Mouse (Mus musculus) midbrain, postnatal 0 days (tissue): ENCODE measurements around the gene Smyd1. TPM values are rescaled to one million over a fixed set of nuclear protein-coding genes. Genes with fewer than 3 reads are reported as not detected.
"Not testable (repeated sequence)": the region's sequence is repeated elsewhere in the genome, so short reads cannot be mapped to it uniquely, and the experiment has no call there.

Experiments
- ATAC-seq: fragments of 200-750 bp; cut with Nextera tagmentation; 2 replicates; pipeline ENCODE4 v1.8.0; 2017; ENCODE audit warnings: moderate number of reproducible peaks, mild to moderate bottlenecking, moderate TSS enrichment, moderate library complexity; ENCODE audit not compliant: low FRiP score
- DNase-seq: peaks from one replicate; pipeline ENCODE4 v3.0.0-alpha.2; 2015; ENCODE audit warnings: low spot score
- H3K27ac ChIP-seq: fragments of 300-500 bp; sonication (generic); 2 replicates; pipeline ENCODE4 v1.5.1; 2014; ENCODE audit warnings: low read depth, mild to moderate bottlenecking, low read length, mixed read lengths
- H3K27me3 ChIP-seq: fragments of 300-500 bp; sonication (generic); 2 replicates; pipeline ENCODE4 v1.6.1; 2014; ENCODE audit warnings: low read length, control low read depth, mixed read lengths; ENCODE audit not compliant: insufficient read depth
- H3K36me3 ChIP-seq: fragments of 300-500 bp; sonication (generic); 2 replicates; pipeline ENCODE4 v1.6.1; 2014; ENCODE audit warnings: low read length, control low read depth, mixed read lengths; ENCODE audit not compliant: insufficient read depth
- H3K4me1 ChIP-seq: fragments of 300-500 bp; sonication (generic); 2 replicates; pipeline ENCODE4 v1.6.1; 2014; ENCODE audit warnings: mild to moderate bottlenecking, control low read depth, antibody characterized with exemption, low read length, mixed read lengths; ENCODE audit not compliant: insufficient read depth
- H3K4me2 ChIP-seq: fragments of 300-500 bp; sonication (generic); 2 replicates; pipeline ENCODE4 v1.6.1; 2014; ENCODE audit warnings: low read depth, mild to moderate bottlenecking, low read length, mixed read lengths; ENCODE audit not compliant: poor library complexity, severe bottlenecking
- H3K4me3 ChIP-seq: fragments of 300-500 bp; sonication (generic); 2 replicates; pipeline ENCODE4 v1.5.1; 2014; ENCODE audit warnings: low read depth, mild to moderate bottlenecking, low read length, moderate library complexity
- H3K9ac ChIP-seq: fragments of 300-500 bp; sonication (generic); replicated peaks from 2 replicates; pipeline ENCODE4 v1.6.1; 2014; ENCODE audit warnings: mild to moderate bottlenecking, low read length, moderate library complexity, mixed read lengths; ENCODE audit not compliant: poor library complexity, severe bottlenecking
- H3K9me3 ChIP-seq: fragments of 300-500 bp; sonication (generic); 2 replicates; pipeline ENCODE4 v1.6.1; 2016; ENCODE audit warnings: low read length, control low read depth
- CTCF ChIP-seq: IDR thresholded peaks from 2 replicates; pipeline ENCODE4 v1.5.1; 2016; ENCODE audit warnings: antibody characterized with exemption, mild to moderate bottlenecking
- WGBS: fragments of 180-500 bp; shearing (Covaris S2); extraction: QIAGEN DNeasy Blood & Tissue Kit; methylation state at CpG from one replicate; pipeline ENCODE4 v1.1.7; 2014; 5-methylcytosine and 5-hydroxymethylcytosine counted together
- polyA plus RNA-seq: library from polyadenylated mRNA; unstranded; fragments of >200 nt; fragmentation: Nextera tagmentation; extraction: Ambion mirVana; gene quantifications from 2 replicates; pipeline ENCODE4 v1.2.1, GENCODE M21; 2015
- total RNA-seq: library from RNA; depleted of rRNA; stranded (reverse); fragments of >200 nt; gene quantifications from 2 replicates; pipeline ENCODE4 v1.2.3, GENCODE M21; 2014

Gene Smyd1
- total and polyA plus RNA-seq, 2 experiments from 2014 or later = 0.30 to 1.3 TPM

DNA sequence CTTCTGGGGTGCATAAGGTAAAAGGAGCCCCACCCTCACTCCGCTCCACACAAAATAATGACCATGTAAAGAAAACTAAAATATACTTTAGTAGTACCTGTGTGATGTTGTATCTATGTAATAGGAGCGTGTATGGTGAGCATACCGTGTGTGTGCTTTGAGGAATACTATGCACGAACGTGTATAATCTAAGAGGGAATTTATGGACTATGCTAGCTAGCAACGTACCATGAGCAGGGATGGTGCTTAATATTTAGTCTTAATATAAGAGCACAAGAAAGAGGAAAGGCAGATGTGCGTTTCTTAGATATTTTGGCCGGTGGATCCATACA lies 51.0 kb downstream of the Smyd1 start:
- no peaks in the 10 kb centered on the region for H3K27me3 ChIP-seq
- TF ChIP-seq CTCF = no peak
- under 1% methylated on average over 8 of the region's 8 CpGs for WGBS
- peak overlapping the region; percentile 97 for H3K27ac ChIP-seq
- no peak for DNase-seq
- peak; percentile 53; the same call in 1 of the 2 replicates for ATAC-seq
- H3K4me3 ChIP-seq = peak overlapping the region; percentile 94
- 0 out of 2 replicates have a peak, but pooled peaks cover 8% of the 10 kb centered on the region for H3K4me1 ChIP-seq
- H3K9ac ChIP-seq = 0 out of 2 replicates have a peak overlapping the region, but pooled peaks have one; percentile 99
- H3K9me3 ChIP-seq = no peaks in the 10 kb centered on the region
- peak overlapping the region; percentile 74 for H3K4me2 ChIP-seq
- H3K36me3 ChIP-seq = no peaks in the 10 kb centered on the region

DNA sequence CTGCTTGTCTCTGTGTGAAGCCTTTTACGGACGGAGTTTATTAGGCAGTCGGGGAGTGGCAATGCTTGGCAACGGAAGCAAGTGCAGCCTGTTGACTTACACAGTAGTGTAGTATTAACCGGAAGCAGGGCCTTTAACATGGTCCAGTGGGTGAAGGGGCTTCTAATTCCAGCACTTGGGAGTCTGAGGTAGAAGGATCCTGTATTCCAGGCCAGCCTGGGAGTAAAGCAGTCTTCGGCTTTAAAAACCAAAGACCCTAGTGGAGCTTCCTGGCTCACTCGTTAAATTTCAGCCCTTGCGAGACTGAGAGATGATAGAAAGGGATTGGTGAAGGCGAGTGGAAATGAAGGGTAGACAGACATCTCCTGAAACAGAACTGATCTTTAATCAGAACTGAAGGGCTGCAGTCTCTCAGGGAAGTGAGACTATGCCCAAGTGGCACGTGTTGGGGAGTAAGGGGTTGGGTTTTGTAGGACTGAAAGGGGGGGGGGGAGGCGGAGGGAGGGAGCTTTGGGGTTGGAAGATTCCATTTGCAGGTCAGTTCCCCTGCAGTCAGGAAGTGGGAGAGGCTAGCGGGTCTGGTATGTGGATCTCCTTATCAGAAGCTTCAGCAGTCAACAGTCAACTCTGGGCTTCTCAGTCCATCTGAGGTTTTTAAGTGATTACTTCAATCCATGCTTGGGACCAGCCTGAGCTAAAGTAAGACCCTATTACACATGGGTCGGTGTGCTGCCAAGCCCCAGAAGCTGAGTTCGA lies 51.6 kb downstream of the Smyd1 start:
- Histone ChIP-seq H3K36me3 (no peaks in the 10 kb centered on the region), H3K27me3 (no peaks in the 10 kb centered on the region), H3K4me1 (0 out of 2 replicates have a peak, but pooled peaks cover 8% of the 10 kb centered on the region), H3K4me3 (peak overlapping the region; percentile 94), H3K4me2 (peak overlapping the region; percentile 74), H3K9me3 (no peaks in the 10 kb centered on the region), H3K9ac (0 out of 2 replicates have a peak overlapping the region, but pooled peaks have one; percentile 99), H3K27ac (peak overlapping the region; percentile 97)
- no peak; the same call in 1 of the 2 replicates for TF ChIP-seq CTCF
- WGBS = 27% methylated on average over 14 of the region's 14 CpGs
- ATAC-seq = peak; percentile 47
- peak; percentile 66 for DNase-seq

DNA sequence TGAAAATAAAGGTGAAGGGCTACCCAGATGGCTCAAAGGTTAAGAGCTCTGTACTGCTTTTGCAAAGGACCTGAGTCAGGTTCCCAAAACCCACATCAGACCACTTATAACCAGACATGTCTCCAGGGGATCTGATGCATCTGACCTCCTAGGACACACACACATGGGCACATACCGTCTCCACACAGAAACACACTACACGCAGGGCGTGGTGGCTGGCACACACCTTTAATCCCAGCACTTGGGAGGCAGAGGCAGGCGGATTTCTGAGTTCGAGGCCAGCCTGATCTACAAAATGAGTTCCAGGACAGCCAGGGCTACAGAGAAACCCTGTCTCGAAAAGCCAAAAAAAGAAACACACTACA lies 52.4 kb downstream of the Smyd1 start:
- H3K27ac ChIP-seq = not testable (repeated sequence)

DNA sequence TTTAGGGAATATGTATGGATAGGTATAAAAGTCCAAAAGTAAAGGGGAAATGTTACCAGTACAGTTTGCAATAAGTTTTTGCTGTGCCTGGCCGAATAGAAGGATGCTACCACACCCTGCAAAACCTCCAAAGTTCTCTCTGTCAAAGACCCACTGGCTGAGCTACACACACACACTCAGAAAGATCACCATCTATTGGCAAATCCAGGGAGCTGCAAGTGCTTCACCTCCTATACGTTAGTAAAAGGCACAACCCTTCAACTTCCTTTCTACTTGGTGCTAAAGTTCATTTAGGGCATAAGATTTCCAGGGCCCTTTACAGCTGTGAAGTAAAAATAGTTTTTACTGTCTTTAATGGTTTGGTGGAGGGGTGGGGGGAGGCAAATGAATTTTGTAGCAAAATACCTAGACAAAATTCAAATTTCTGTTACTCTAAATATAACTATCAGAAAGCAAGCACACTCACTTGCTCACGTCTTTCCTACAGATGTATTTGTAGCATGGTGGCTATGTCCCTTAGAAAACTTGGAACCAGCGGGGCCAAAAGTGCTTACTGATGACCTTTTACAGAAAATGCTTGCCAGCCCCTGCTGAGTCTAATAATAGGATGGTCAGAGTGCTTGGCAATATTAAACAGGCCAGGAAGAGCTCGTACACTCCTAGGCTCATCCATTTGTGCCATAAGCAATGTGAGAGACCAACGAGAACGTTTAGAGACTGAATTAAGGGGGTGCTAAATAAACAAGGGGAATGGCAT lies 52.9 kb downstream of the Smyd1 start:
- Histone ChIP-seq H3K27me3 (no peaks in the 10 kb centered on the region), H3K9me3 (no peaks in the 10 kb centered on the region), H3K4me3 (no peak overlapping the region), H3K36me3 (no peaks in the 10 kb centered on the region), H3K4me2 (no peak overlapping the region), H3K27ac (no peak overlapping the region), H3K9ac (no peak overlapping the region), H3K4me1 (0 out of 2 replicates have a peak, but pooled peaks cover 8% of the 10 kb centered on the region)
- no peak for ATAC-seq
- WGBS = 66% methylated on average over 7 of the region's 7 CpGs
- TF ChIP-seq CTCF = peak; percentile 61
- DNase-seq = peak; percentile 40

More for the DNA sequence above, 52.4 kb downstream of the Smyd1 start:
- 96% methylated on average over 6 of the region's 6 CpGs for WGBS
- not testable (repeated sequence) for H3K9ac ChIP-seq, H3K4me1 ChIP-seq, H3K9me3 ChIP-seq, H3K27me3 ChIP-seq, H3K36me3 ChIP-seq, DNase-seq, ATAC-seq, H3K4me3 ChIP-seq, H3K4me2 ChIP-seq

DNA sequence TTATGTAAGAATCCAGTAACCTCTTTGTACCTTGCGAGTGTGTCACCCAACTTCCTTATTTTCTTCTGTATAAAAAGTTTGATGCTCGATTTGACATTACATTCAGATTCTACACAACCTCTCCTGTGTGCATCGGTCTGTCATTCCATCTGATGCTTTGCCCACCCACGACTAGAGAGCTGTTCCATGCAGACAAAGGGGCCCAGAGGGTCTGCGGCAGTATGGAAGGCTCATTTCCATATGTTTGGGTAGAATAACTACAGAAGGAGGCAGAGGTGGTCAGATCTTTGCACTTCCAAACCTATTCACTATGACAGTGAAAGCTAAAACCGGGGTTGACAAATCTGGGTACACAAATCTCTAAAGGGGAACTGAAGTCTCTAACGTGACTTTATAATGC lies 54.4 kb downstream of the Smyd1 start:
- H3K27me3 ChIP-seq, H3K4me2 ChIP-seq, H3K9me3 ChIP-seq, H3K27ac ChIP-seq, H3K36me3 ChIP-seq, DNase-seq, H3K4me1 ChIP-seq, H3K4me3 ChIP-seq, H3K9ac ChIP-seq, ATAC-seq: not testable (repeated sequence)
- 54% methylated on average over 7 of the region's 7 CpGs for WGBS
